Mouse (Mus musculus): ENCODE results near the gene Ydjc. TPM values are rescaled to one million over a fixed set of nuclear protein-coding genes. Genes with fewer than 3 reads are reported as not detected.
A peak's percentile ranks its signal among the peaks of the same experiment; 100 is the strongest.

Ydjc gene
- polyA plus RNA-seq (2017; shearing (Covaris generic)), result 1 to 10 TPM; 7.0 to 8.2 TPM

GRCm38 (mm10) chr16:17144339-17144738 lies at the start of gene Ydjc:
Ydjc (plus strand) TSS chr16:17144621.
- ATAC-seq, result no peak

DNA sequence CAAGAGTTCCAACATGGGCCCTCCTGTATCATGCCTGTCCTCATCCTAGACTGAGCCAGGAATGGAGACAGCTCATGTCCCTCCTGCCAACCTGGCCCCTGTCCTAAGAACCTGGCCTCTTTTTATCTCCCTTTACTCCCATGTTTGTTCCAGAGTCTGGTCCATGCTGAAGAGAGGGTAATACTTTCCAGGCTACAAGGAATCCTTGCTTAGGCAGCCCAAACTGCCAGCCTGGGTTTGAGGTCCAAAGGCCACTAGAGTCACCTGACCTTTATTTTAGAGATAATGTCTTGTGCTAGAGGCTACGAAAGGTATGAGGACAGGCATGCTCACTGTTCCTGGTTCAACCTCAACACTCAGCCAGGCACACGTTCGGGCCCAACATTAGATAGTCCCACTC lies 47.5 kb upstream of the Ydjc start:
- no peak for ATAC-seq

- no peak for ATAC-seq
Observed at GRCm38 (mm10) chr16:17102630-17103220, 41.7 kb upstream of the Ydjc start.

- no peak for ATAC-seq
Observed at GRCm38 (mm10) chr16:17104600-17104999, 39.8 kb upstream of the Ydjc start.

- ATAC-seq, result peak; percentile 84
Observed at GRCm38 (mm10) chr16:17110771-17111743, 33.4 kb upstream of the Ydjc start, which contains the start of gene Ppil2. Ppil2 (minus strand) TSS chr16:17111257.

- no peak for ATAC-seq
Observed at GRCm38 (mm10) chr16:17117309-17117799, 27.1 kb upstream of the Ydjc start.

DNA sequence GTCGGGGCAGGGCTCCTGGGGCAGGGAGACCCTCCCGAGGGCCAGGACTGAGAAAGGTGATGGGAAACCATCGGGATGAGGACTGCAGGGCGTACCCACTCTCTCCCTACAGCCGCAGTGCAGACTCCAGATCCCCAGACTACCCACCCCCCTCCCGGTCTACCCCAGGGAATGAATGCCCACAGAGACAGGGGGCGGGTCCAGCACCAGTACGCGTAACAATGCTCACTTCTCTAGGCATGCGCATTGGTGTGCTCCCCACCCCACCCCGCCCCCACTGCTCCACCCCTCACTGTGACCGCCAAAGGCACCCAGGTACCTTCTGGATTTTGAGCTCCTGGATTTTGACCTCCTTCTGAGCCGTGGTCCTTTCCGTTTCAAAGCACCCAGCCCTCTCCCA lies 22.9 kb upstream of the Ydjc start:
- ATAC-seq, result no peak

GRCm38 (mm10) chr16:17124119-17124870 lies 20.1 kb upstream of the Ydjc start:
- peak; percentile 8 for ATAC-seq

DNA sequence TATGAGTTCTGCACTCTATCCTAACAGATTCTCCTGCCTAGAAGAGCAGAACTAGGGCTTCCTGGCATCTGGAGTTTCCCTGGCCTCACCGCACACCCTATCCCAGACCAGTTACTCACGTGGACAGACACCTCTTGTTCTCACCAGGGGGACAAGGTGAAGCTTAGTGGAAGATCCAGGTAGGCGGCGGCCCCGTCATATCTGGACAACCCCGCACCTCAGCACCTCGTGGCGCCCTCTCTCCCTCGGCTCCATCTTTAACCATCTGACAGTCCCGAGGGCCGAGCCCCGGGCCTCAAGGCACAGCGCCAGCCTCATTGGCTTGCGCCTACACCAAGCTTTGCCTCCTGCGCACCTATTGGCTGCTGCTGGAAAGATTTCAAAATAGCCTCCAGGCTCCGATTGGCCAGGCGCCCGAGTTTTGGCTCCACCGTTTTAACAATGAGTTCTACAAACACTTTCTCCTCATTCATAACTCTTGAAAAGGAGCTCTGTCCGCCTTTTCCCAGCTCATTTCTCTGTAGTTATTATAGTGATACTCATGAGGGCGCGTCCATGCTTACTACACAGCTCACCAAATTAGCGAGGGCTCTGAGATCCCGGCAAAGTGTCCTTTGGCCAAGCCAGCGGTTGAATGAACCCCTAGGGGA lies 19.4 kb upstream of the Ydjc start, which contains the start of gene 2610318N02Rik:
TSS of gene 2610318N02Rik (minus strand) at position 297 of the 650 bp plus-strand sequence.
- ATAC-seq, result peak; percentile 92

GRCm38 (mm10) chr16:17127292-17127691 lies 17.1 kb upstream of the Ydjc start:
- ATAC-seq, result no peak

GRCm38 (mm10) chr16:17131191-17132088 lies 13.0 kb upstream of the Ydjc start:
- peak; percentile 51 for ATAC-seq

GRCm38 (mm10) chr16:17132089-17132905 lies 12.1 kb upstream of the Ydjc start, which contains the start of gene Sdf2l1:
Sdf2l1 (minus strand) TSS chr16:17132383.
- ATAC-seq, result peak; percentile 98

- ATAC-seq, result no peak
Observed at GRCm38 (mm10) chr16:17132906-17133200, 11.6 kb upstream of the Ydjc start.

DNA sequence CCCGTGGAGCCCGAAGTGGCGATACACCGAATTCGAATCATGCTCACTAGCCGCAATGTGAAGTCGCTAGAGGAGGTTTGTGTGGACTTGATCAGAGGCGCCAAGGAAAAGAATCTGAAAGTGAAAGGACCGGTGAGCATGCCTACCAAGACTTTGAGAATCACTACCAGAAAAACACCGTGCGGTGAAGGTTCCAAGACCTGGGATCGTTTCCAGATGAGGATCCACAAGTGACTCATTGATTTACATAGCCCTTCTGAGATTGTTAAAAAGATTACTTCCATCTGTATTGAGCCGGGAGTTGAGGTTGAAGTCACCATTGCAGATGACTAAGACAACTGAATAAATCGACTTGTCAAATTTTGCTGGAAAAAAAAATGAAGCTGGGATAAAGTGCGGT lies 7.1 kb upstream of the Ydjc start:
- ATAC-seq, result no peak

DNA sequence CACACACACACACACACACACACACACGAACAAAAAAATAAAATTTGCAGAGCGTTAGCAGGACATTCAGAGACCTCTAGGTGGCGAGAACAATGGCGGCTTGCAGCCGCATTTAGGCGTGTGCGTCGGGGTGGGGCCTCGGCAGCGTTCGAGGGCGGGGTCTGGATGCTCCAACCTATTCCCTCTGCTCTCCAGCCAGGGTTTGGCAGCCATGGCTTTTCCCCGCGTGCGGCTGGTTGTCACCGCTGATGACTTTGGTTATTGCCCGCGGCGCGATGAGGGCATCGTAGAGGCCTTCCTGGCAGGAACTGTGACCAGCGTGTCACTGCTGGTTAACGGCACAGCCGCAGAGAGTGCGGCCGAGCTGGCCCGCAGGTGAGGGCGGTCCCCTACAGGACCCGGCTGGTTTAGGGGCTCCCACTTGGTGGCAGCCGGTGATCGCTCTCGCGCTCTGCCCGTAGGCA lies 2.4 kb downstream of the Ydjc start, which contains the start of gene Ccdc116:
TSS of gene Ccdc116 (minus strand) at position 458 of the 464 bp plus-strand sequence.
- peak; percentile 75 for ATAC-seq

DNA sequence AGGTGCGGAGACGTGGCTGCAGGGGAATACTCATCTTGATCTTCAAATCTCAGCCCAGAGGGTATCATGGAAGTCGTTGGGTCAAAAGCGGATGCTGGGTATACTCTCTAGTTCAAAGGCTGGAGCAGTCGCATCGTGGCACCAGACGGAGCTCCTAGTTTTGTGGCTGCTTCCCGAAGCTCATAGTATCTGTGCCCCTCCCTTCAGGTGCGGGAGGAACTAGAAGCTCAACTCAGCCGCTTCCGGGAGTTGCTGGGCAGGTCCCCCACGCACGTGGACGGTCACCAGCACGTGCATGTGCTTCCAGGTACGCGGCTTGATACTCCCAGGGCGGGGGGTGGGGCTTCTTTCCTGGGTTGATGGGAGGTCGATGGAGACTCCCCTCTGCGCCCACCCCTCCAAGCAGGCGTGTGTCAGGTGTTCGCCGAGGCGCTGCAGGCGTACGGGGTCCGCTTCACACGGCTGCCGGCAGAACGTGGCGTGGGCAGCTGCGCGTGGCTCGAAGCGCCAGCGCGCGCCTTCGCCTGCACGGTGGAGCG lies 3.0 kb downstream of the Ydjc start:
- ATAC-seq, result peak; percentile 59

DNA sequence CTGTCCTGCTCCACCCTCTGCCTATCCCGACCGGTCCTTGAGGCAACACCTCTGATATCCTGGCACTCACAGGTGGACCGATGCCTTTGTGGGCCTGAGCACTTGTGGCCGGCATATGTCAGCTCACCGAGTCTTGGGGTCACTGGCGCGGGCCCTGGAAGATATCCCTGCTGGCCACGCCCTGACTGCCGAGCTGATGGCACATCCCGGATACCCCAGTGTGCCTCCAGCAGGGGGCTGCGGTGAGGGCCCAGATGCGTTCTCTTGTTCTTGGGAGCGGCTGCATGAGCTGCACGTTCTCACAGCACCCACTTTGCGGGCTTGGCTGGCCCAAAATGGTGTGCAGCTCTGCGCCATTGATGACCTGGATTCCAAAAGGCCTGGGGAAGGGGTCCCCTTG lies 3.7 kb downstream of the Ydjc start:
- ATAC-seq, result no peak

DNA sequence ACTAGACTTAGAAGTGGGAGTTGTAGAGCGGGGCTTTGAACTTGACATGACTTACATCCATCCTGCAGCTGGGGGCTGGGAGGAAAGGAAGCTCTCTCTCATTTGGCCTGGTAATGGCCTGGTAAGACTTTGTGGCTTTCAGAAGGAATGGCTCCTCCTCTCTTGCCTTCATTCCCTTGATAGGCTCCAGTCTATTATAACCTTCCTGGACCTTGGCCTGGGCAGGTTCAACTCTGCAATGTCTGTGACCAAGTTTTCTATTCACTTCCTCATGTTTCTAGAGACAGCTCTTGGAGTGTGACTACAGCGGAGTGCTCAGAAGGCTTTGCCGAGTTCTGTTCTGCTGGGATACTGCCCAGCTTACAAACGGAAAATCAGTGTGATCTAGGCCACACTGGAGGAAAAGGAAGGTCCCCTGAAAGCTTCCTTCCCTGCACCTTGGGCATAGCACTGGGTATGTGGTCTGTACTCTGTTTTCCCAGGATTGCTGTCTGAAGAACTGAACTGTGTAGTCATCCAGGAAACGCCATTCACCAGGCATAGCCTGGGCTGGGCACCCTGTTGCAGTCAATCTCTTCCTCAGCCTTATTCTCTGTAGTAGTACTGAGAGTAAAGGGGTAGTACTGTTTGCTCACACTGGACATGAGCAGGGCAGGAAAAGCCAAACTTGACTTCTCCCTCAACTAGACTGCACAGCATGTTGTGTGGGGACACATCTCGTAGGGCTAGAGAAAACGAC lies 6.3 kb downstream of the Ydjc start:
- ATAC-seq, result no peak

GRCm38 (mm10) chr16:17151874-17152273 lies 7.5 kb downstream of the Ydjc start:
- ATAC-seq, result no peak
